Mouse (Mus musculus) erythroid progenitor cell, adult 5-6 weeks (primary cell): ENCODE data around the gene Timm10b. TPM values are rescaled to one million over a fixed set of nuclear protein-coding genes. Genes with fewer than 3 reads are reported as not detected.

Experiments
- ATAC-seq: replicated peaks from 2 replicates; pipeline ENCODE4 v1.8.0; 2016; ENCODE audit warnings: moderate number of reproducible peaks, mild to moderate bottlenecking, moderate TSS enrichment, inconsistent platforms; ENCODE audit not compliant: poor library complexity, low FRiP score, severe bottlenecking
- total RNA-seq, 2 experiments: library from RNA; stranded (forward) in 1 of 2; stranded (reverse) in 1 of 2; fragments of 150-400 nt in 1 of 2; fragments of 186-747, 209-891 nt in 1 of 2; gene quantifications; 2 replicates each; pipeline versions ENCODE4 v1.2.3 to v1.2.4; 2015 to 2017; ENCODE audit warnings: low replicate concordance in 2 of 2

Timm10b gene
- total RNA-seq (2015; ENCODE audit: low replicate concordance), result 20.2 and 20.5 TPM in 2 replicates
- total RNA-seq (2017; ENCODE audit: low replicate concordance), result 19.7 and 27.1 TPM in 2 replicates

GRCm38 (mm10) chr7:105639756-105640155, at the start of gene Timm10b:
Gene Timm10b, plus strand, starts transcription at chr7:105640056.
- peak; percentile 4 for ATAC-seq

GRCm38 (mm10) chr7:105590097-105590496, 49.8 kb upstream of the Timm10b start:
- ATAC-seq, result no peak

- no peak for ATAC-seq
Measured at GRCm38 (mm10) chr7:105602860-105603623, 36.8 kb upstream of the Timm10b start.

GRCm38 (mm10) chr7:105608467-105608866, 31.4 kb upstream of the Timm10b start:
- ATAC-seq, result no peak

GRCm38 (mm10) chr7:105611767-105612166, 28.1 kb upstream of the Timm10b start:
- no peak for ATAC-seq

GRCm38 (mm10) chr7:105614400-105614799, 25.5 kb upstream of the Timm10b start:
- no peak for ATAC-seq

GRCm38 (mm10) chr7:105615720-105616119, 24.1 kb upstream of the Timm10b start:
- no peak for ATAC-seq

GRCm38 (mm10) chr7:105616561-105616960, 23.3 kb upstream of the Timm10b start:
- ATAC-seq, result no peak

- no peak for ATAC-seq
Measured at GRCm38 (mm10) chr7:105617810-105618209, 22.0 kb upstream of the Timm10b start.

GRCm38 (mm10) chr7:105619701-105620100, 20.2 kb upstream of the Timm10b start:
- no peak for ATAC-seq

- no peak for ATAC-seq
Measured at GRCm38 (mm10) chr7:105621053-105621452, 18.8 kb upstream of the Timm10b start.

GRCm38 (mm10) chr7:105621646-105622292, 18.1 kb upstream of the Timm10b start:
- no peak for ATAC-seq

- no peak for ATAC-seq
Measured at GRCm38 (mm10) chr7:105625397-105625796, 14.5 kb upstream of the Timm10b start.

GRCm38 (mm10) chr7:105628633-105629032, 11.2 kb upstream of the Timm10b start:
- ATAC-seq, result no peak

GRCm38 (mm10) chr7:105632551-105632972, 7.3 kb upstream of the Timm10b start:
- ATAC-seq, result no peak

GRCm38 (mm10) chr7:105633127-105633800, 6.6 kb upstream of the Timm10b start, which contains the start of gene Trim3:
Gene Trim3, minus strand, starts transcription at chr7:105633571.
- peak; percentile 79 for ATAC-seq

GRCm38 (mm10) chr7:105633801-105634135, 6.1 kb upstream of the Timm10b start:
- ATAC-seq, result peak; percentile 8; the same call in 1 of the 2 replicates

GRCm38 (mm10) chr7:105634272-105634920, 5.5 kb upstream of the Timm10b start:
- ATAC-seq, result no peak

- ATAC-seq, result no peak
Measured at GRCm38 (mm10) chr7:105635726-105636125, 4.1 kb upstream of the Timm10b start.

- ATAC-seq, result no peak
Measured at GRCm38 (mm10) chr7:105638776-105639175, 1.1 kb upstream of the Timm10b start.
